Mouse (Mus musculus) spleen, adult 2 months (tissue): ENCODE measurements around the gene Ppm1k. TPM values are rescaled to one million over a fixed set of nuclear protein-coding genes. Genes with fewer than 3 reads are reported as not detected.
A peak's percentile ranks its signal among the peaks of the same experiment; 100 is the strongest.

Experiments used
- DNase-seq, 2 experiments: peaks; one replicate each; pipeline versions ENCODE4 v3.0.0 to v3.0.0-alpha.2; 2012 to 2021; ENCODE audit warnings: low spot score in 2 of 2, low read depth in 1 of 2
- H3K27ac ChIP-seq: fragments of 200-500 bp; 2 replicates; pipeline ENCODE4 v1.5.1; 2012; ENCODE audit warnings: low read length, inconsistent platforms; ENCODE audit not compliant: insufficient read depth
- H3K27me3 ChIP-seq: fragments of 200-500 bp; 2 replicates; pipeline ENCODE4 v1.6.1; 2012; ENCODE audit warnings: mild to moderate bottlenecking, moderate library complexity, low read length, inconsistent platforms; ENCODE audit not compliant: control insufficient read depth, insufficient read depth
- H3K36me3 ChIP-seq: fragments of 200-500 bp; 2 replicates; pipeline ENCODE4 v1.6.1; 2012; ENCODE audit warnings: mild to moderate bottlenecking, low read length, inconsistent platforms; ENCODE audit not compliant: control insufficient read depth, insufficient read depth
- H3K4me1 ChIP-seq: fragments of 200-500 bp; 2 replicates; pipeline ENCODE4 v1.6.1; 2011; ENCODE audit warnings: inconsistent platforms; ENCODE audit not compliant: control insufficient read depth, insufficient read depth, insufficient read length
- H3K4me3 ChIP-seq: fragments of 200-500 bp; 2 replicates; pipeline ENCODE4 v1.5.1; 2011; ENCODE audit warnings: mild to moderate bottlenecking, inconsistent platforms; ENCODE audit not compliant: insufficient read depth, insufficient read length; ENCODE audit errors: extremely low read depth
- CTCF ChIP-seq: fragments of 200-500 bp; IDR thresholded peaks from 2 replicates; pipeline ENCODE4 v1.5.1; 2011; ENCODE audit warnings: mild to moderate bottlenecking, inconsistent platforms; ENCODE audit not compliant: insufficient read depth, insufficient read length, insufficient replicate concordance; ENCODE audit errors: extremely low read depth
- POLR2A ChIP-seq: fragments of 200-500 bp; IDR thresholded peaks from 2 replicates; pipeline ENCODE4 v1.6.1; 2011; ENCODE audit warnings: low read depth, low read length, inconsistent platforms
- WGBS: fragments of 180-500 bp; shearing (Covaris S2); methylation state at CpG from one replicate; pipeline ENCODE4 v1.1.7; 2018; 5-methylcytosine and 5-hydroxymethylcytosine counted together
- polyA plus RNA-seq: library from polyadenylated mRNA; depleted of rRNA; stranded (reverse); fragments of >200 nt; gene quantifications from 2 replicates; pipeline ENCODE4 v1.2.3, GENCODE M21; 2012; rRNA removed

The Ppm1k gene
- polyA plus RNA-seq, result 1.4 and 1.7 TPM in 2 replicates

DNA sequence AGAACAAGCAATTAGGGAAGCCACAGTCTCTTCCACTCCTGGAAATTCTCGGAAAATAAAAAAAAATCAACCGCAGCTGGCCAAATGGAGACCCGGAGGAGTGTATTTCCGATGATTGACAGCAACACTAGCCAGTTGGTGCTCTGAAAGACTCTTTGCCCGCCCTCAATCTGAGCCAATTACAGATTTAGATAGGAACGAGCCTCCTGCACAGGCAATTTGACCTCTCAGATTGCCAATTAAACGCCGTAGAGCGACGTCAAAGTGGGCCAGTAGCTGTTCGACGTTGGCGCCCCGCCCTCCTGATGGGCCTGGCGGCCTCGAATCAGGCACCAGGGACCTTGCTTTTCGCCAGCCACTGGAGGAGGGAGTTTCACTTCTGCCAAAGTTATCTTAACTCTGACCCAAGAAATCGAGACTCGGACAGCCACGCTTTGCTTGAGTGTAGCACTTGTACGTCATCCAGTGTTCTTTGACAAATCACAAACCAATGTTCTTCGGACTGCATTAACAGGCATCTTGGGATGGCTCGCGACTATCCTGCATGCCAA, at the start of gene Ppm1k:
Ppm1k (minus strand) TSS at position 83 of the 551 bp plus-strand sequence.
- H3K27ac ChIP-seq, result peak within 1 kb of the TSS; percentile 86
- H3K27me3 ChIP-seq, result no peaks in the 10 kb centered on the region
- H3K4me3 ChIP-seq, result peak within 1 kb of the TSS; percentile 69
- no peaks in the 10 kb centered on the region for H3K36me3 ChIP-seq
- DNase-seq, result peak; percentile 99
- TF ChIP-seq POLR2A, result peak; percentile 77
- TF ChIP-seq CTCF, result no peak
- under 1% methylated on average over 24 of the region's 24 CpGs for WGBS
- peaks cover 5% of the 10 kb centered on the region; the same call in 1 of the 2 replicates for H3K4me1 ChIP-seq

DNA sequence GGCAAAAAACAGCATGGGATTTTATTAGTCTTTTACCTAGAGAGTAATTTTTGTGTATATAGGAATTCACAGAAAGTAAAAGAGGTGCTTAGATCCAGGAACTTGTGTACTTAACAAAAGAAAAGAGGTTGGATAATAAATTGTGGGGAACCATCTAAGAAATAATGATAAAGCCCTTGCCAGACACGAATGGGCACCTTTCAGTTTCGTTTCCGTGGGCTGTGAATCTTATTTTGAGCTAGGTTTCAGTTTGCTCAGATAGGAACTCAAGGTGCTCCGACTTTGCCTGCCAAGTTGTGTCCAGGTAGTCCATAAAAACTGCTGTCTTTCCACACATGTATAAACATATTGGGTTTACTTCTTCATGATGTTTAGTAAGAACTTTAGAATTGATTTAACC, 47.1 kb upstream of the Ppm1k start:
- no peaks in the 10 kb centered on the region for H3K4me1 ChIP-seq
- H3K36me3 ChIP-seq, result no peaks in the 10 kb centered on the region; the same call in 1 of the 2 replicates
- peak overlapping the region; percentile 53 for H3K4me3 ChIP-seq
- H3K27me3 ChIP-seq, result no peaks in the 10 kb centered on the region
- 4% methylated on average over 4 of the region's 4 CpGs for WGBS
- no peak for TF ChIP-seq CTCF
- peak; percentile 53 to 54 for DNase-seq
- no peak overlapping the region for H3K27ac ChIP-seq

DNA sequence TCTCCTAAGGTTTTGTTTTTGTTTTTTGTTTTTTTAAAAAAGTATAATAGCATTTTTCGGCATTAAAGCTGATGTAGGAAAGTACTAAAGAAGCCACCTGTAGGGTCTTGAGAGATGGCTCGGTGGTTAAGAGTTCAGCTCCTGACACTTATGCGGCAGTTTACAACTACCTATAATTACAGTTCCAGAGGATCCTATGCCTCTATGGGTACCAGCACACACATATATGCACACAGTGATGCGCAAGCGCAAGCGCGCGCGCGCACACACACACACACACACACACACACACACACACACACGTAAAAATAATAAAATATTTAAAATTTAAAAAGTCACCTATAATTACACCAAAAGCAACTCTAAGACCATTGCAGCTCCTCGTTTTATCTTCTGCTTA, 46.3 kb upstream of the Ppm1k start:
- 62% methylated on average over 12 of the region's 12 CpGs for WGBS
- TF ChIP-seq CTCF (no peak), POLR2A (no peak)
- H3K27ac ChIP-seq, result peak overlapping the region; percentile 95; the same call in 1 of the 2 replicates
- H3K4me3 ChIP-seq, result peak overlapping the region; percentile 76
- H3K36me3 ChIP-seq, result no peaks in the 10 kb centered on the region; the same call in 1 of the 2 replicates
- H3K27me3 ChIP-seq, result no peaks in the 10 kb centered on the region
- no peaks in the 10 kb centered on the region for H3K4me1 ChIP-seq
- no peak for DNase-seq

DNA sequence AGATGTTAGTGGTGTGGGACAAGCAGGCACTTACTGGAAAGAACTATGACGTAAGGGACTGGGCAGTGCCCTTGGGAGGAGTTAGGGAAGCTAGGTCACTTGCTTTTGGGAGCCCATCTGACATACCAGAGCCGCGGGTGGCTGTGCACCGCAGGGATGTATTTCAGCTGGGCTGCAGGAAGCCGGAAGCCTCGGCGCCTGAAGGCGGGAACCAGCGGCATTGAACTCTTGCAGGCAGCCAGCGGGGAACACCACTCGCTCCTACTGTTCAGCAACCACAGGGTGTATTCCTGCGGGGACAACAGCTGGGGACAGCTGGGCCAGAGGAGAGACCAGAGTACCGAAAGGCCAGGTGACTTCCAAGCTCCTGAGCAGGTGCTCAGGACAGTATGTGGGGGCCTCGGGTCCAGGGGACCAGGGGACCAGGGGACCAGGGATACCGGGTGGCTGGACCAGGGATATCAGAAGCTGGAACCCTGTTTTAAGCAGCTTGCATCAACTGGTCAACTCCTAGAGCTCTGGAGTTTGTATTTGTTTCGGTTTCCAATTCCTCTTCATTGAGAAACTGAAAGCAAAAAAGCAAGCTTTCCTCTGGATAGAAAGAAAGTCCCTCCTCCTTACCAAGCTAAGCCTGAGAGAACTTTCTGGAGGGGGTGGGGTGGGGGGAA, 45.7 kb upstream of the Ppm1k start, which contains the start of gene Herc6:
Herc6 (plus strand) TSS at position 120 of the 668 bp plus-strand sequence.
- TF ChIP-seq CTCF (no peak), POLR2A (peak; percentile 26; the same call in 1 of the 2 replicates)
- under 1% methylated on average over 16 of the region's 16 CpGs for WGBS
- peak; percentile 49 to 63 for DNase-seq
- H3K27me3 ChIP-seq, result no peaks in the 10 kb centered on the region
- H3K4me3 ChIP-seq, result peak within 1 kb of the TSS; percentile 76
- H3K27ac ChIP-seq, result peak within 1 kb of the TSS; percentile 95
- no peaks in the 10 kb centered on the region for H3K4me1 ChIP-seq
- no peaks in the 10 kb centered on the region; the same call in 1 of the 2 replicates for H3K36me3 ChIP-seq

DNA sequence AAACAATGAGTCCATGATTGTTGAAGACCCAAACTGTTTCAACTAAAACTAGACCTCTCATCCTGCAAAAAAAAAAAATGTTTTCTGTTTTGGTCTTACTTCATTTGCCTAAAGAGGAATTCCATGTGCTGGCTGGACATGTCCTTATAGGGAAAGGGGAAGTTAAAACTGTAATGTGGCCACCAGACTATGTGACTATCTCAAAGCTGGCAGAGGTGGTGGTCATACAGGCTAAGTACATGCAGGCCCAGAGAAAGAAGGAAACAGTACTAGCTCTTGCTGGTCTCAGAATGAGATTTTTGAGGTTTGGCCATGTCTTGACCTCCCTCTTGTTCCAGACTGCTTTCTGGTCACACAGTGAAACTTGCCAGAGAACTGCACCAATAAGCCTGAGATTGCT, 36.3 kb upstream of the Ppm1k start:
- no peaks in the 10 kb centered on the region for H3K4me1 ChIP-seq
- TF ChIP-seq POLR2A, result no peak
- TF ChIP-seq CTCF, result no peak
- H3K27me3 ChIP-seq, result no peaks in the 10 kb centered on the region
- H3K27ac ChIP-seq, result no peak overlapping the region
- no peak for DNase-seq
- no peak overlapping the region for H3K4me3 ChIP-seq
- no peaks in the 10 kb centered on the region for H3K36me3 ChIP-seq

DNA sequence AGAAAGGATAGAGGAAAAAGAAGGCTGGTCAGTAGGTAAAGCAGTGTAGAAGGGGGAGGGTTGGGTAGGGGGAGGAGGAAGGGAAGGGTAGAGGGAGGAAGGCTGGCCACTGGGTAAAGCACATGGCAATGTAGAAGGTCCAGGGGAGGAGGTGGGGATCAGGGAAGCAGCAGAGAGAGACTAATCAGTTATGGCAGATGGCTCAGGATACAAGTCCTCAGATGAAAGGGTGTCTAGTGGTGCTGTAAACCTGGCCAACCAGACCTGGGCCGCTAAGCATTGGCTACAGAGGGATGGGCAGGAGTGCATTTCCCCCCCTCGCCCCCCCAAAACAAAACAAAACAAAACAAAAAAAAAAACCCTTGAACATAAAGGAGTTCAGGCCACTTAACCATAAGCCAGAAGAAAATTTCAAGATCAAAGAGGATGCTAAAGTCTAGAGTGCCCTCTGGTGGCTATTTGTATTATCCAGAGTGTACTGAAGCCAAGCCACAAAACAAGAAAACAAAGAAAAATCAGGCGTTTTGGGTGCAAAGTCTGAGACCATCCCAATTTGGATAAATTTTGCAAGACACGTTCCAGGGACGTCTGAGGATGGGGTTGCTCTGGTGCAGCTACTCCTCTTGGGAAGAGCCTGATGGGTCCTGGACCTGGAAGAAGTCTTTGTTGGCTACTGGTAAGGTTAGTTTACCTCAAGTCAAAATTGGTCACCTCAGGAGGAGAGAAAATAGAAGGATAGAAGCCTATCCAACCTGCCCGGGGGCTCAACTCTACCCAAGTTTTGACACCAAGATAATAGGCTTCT, 35.1 kb upstream of the Ppm1k start:
- no peaks in the 10 kb centered on the region for H3K4me1 ChIP-seq
- H3K4me3 ChIP-seq, result no peak overlapping the region
- H3K27me3 ChIP-seq, result no peaks in the 10 kb centered on the region
- TF ChIP-seq CTCF (no peak), POLR2A (no peak)
- no peaks in the 10 kb centered on the region for H3K36me3 ChIP-seq
- 16% methylated on average over 6 of the region's 6 CpGs for WGBS
- H3K27ac ChIP-seq, result no peak overlapping the region
- DNase-seq, result peak; percentile 7 to 45

DNA sequence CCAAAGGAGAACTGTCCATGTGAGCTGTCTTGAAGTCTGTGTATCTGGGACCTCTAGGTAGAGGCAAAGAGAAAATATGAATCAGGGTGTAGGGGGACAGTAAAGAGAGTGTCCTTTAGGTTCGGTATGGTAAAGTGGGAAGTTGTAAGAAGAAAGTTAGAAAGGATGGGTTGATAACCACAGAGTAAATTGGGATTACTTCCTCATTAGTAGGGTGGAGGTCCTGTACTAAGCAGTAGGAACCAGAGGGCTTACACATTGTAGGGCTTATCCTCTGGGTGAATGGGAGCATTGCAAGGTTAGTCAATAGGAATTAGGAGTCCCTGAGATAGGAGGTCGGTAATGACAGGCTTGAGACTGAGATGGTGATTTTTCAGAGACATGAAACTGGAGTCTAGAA, 32.4 kb upstream of the Ppm1k start:
- Histone ChIP-seq H3K4me3 (no peak overlapping the region), H3K4me1 (no peaks in the 10 kb centered on the region), H3K36me3 (no peaks in the 10 kb centered on the region), H3K27ac (no peak overlapping the region), H3K27me3 (no peaks in the 10 kb centered on the region)
- DNase-seq, result no peak
- no peak for TF ChIP-seq CTCF
- WGBS, result 85% methylated on average over 2 of the region's 2 CpGs
